Mouse (Mus musculus) testis, adult 2 months (tissue): ENCODE data around the gene Col1a1. TPM values are rescaled to one million over a fixed set of nuclear protein-coding genes. Genes with fewer than 3 reads are reported as not detected.

ENCODE experiments used
- H3K27ac ChIP-seq: fragments of 200-500 bp; 2 replicates; pipeline ENCODE4 v1.5.1; 2012; ENCODE audit warnings: low read depth, low read length; ENCODE audit not compliant: control insufficient read depth, insufficient read depth
- H3K27me3 ChIP-seq: fragments of 200-500 bp; 2 replicates; pipeline ENCODE4 v1.6.1; 2012; ENCODE audit warnings: mild to moderate bottlenecking, low read length, moderate library complexity; ENCODE audit not compliant: control insufficient read depth, insufficient read depth
- H3K36me3 ChIP-seq: fragments of 200-500 bp; 2 replicates; pipeline ENCODE4 v1.6.1; 2012; ENCODE audit warnings: mild to moderate bottlenecking, low read length; ENCODE audit not compliant: control insufficient read depth, insufficient read depth
- H3K4me1 ChIP-seq: fragments of 200-500 bp; 2 replicates; pipeline ENCODE4 v1.6.1; 2012; ENCODE audit warnings: low read length; ENCODE audit not compliant: control insufficient read depth, insufficient read depth
- H3K4me3 ChIP-seq: fragments of 200-500 bp; 2 replicates; pipeline ENCODE4 v1.5.1; 2012; ENCODE audit warnings: low read depth, mild to moderate bottlenecking, low read length, moderate library complexity, mixed read lengths; ENCODE audit not compliant: control insufficient read depth
- CTCF ChIP-seq: fragments of 200-500 bp; IDR thresholded peaks from 2 replicates; pipeline ENCODE4 v1.5.1; 2012; ENCODE audit warnings: low read depth, mild to moderate bottlenecking, inconsistent platforms, low read length, moderate library complexity; ENCODE audit not compliant: control insufficient read depth, insufficient read depth, insufficient replicate concordance
- POLR2A ChIP-seq: fragments of 200-500 bp; IDR thresholded peaks from 2 replicates; pipeline ENCODE4 v1.6.1; 2012; ENCODE audit warnings: low read depth, mild to moderate bottlenecking, inconsistent platforms, low read length, moderate library complexity; ENCODE audit not compliant: control insufficient read depth
- polyA plus RNA-seq: library from polyadenylated mRNA; depleted of rRNA; stranded (reverse); fragments of >200 nt; gene quantifications from 2 replicates; pipeline ENCODE4 v1.2.3, GENCODE M21; 2012

The Col1a1 gene
- polyA plus RNA-seq, 1 experiment = 14.3 TPM

DNA sequence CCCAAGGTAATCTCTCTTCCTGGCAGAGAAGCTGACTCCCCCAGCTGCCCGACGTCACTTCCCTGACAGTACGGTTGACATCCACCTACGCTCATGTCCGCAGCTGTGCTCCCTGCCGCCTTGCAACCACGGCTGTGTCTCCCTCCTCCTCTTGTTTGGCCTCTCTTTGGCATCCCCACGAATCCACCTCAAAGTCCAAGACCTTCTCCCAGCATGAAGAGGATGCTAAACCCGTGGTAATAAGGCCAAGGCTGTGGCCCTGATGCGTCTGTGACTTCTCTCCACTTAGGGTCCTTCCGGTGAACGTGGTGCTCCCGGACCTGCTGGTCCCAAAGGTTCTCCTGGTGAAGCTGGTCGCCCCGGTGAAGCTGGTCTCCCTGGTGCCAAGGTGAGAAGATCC, 7.0 kb downstream of the Col1a1 start:
- Histone ChIP-seq H3K36me3 (no peaks in the 10 kb centered on the region), H3K27ac (no peak overlapping the region; the same call in 1 of the 2 replicates), H3K4me3 (no peak overlapping the region), H3K27me3 (no peaks in the 10 kb centered on the region), H3K4me1 (peaks cover 3% of the 10 kb centered on the region)
- no peak for TF ChIP-seq POLR2A
- TF ChIP-seq CTCF = no peak

DNA sequence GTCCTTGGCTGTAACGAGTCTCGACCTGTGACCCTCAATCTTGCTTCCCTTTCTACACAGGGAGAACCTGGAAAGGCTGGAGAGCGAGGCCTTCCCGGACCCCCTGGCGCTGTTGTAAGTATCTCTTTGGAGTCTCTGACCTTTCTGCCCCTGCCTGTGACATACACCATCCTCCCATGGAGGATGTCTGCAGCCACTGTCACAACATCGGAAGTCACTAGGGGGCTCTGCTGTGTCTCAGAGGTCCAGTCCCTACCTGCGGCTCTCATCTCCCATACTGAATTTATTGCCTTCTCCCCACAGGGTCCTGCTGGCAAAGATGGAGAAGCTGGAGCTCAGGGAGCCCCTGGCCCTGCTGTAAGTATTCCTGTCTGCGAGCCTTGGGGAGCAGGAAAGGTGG, 8.3 kb downstream of the Col1a1 start:
- Histone ChIP-seq H3K36me3 (no peaks in the 10 kb centered on the region), H3K4me1 (no peaks in the 10 kb centered on the region), H3K27ac (no peak overlapping the region), H3K27me3 (no peaks in the 10 kb centered on the region), H3K4me3 (no peak overlapping the region)
- TF ChIP-seq CTCF (no peak), POLR2A (no peak)

- H3K27me3 ChIP-seq = no peaks in the 10 kb centered on the region
- no peak overlapping the region for H3K27ac ChIP-seq
- no peak for TF ChIP-seq CTCF
- TF ChIP-seq POLR2A = no peak
- H3K36me3 ChIP-seq = no peaks in the 10 kb centered on the region
- no peaks in the 10 kb centered on the region for H3K4me1 ChIP-seq
- H3K4me3 ChIP-seq = no peak overlapping the region
These were observed 9.2 kb downstream of the Col1a1 start for GRCm38 (mm10) chr11:94945236-94945635.

DNA sequence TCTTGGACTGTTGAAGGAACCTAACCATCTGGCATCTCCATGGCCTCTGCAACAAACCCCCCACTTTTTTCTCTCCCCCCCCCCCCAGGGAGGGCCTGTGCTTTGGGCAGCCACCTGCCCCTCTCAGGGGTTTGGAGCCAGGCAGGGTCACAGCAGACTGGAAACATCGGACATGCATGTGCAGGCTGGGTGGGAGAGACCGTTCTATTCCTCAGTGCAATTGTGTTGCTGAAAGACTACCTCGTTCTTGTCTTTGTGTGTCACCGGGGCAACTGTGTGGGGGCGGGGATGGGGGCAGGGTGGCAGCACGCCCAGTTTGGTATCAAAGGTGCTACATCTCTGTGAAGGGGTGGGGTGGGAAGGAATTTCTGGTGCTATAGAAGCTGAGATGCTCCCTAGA, 16.1 kb downstream of the Col1a1 start:
- Histone ChIP-seq H3K27ac (no peak overlapping the region), H3K36me3 (no peaks in the 10 kb centered on the region)

DNA sequence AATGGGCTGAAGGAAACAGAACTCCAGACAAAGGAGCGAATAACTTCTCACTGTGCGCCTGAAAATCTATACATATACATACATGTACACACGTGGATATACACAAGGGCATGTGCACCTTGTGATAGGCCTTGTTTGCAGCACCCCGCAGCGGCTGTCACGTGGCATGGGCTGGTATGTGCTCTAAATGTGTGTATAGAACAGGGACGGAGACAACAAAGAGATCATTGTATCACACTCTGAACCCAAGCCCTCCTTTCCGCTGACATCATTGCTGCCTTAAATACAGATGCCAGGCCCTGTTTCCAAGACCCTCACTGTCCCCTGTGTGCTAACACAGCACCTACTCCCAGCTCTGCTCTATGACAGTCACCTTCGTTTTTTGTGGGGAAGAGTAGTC, 19.1 kb downstream of the Col1a1 start:
- Histone ChIP-seq H3K27ac (no peak overlapping the region), H3K4me1 (peaks cover 8% of the 10 kb centered on the region), H3K36me3 (no peaks in the 10 kb centered on the region), H3K4me3 (no peak overlapping the region), H3K27me3 (no peaks in the 10 kb centered on the region)
- TF ChIP-seq POLR2A (no peak), CTCF (no peak)

More for the DNA sequence above, 16.1 kb downstream of the Col1a1 start:
- Histone ChIP-seq H3K4me1 (no peaks in the 10 kb centered on the region; the same call in 1 of the 2 replicates), H3K27me3 (no peaks in the 10 kb centered on the region), H3K4me3 (no peak overlapping the region)
- no peak for TF ChIP-seq CTCF
- TF ChIP-seq POLR2A = no peak

GRCm38 (mm10) chr11:94957693-94958064, 21.7 kb downstream of the Col1a1 start:
- TF ChIP-seq POLR2A (no peak), CTCF (no peak)
- H3K27ac ChIP-seq = no peak overlapping the region
- no peaks in the 10 kb centered on the region for H3K27me3 ChIP-seq
- peak overlapping the region; percentile 30 for H3K4me3 ChIP-seq
- H3K4me1 ChIP-seq = peaks cover 9% of the 10 kb centered on the region
- H3K36me3 ChIP-seq = no peaks in the 10 kb centered on the region

- peak overlapping the region; percentile 30 for H3K4me3 ChIP-seq
- TF ChIP-seq CTCF = no peak
- TF ChIP-seq POLR2A = no peak
- H3K27ac ChIP-seq = no peak overlapping the region
- H3K36me3 ChIP-seq = no peaks in the 10 kb centered on the region
- peaks cover 12% of the 10 kb centered on the region for H3K4me1 ChIP-seq
- no peaks in the 10 kb centered on the region for H3K27me3 ChIP-seq
These were observed 22.2 kb downstream of the Col1a1 start for GRCm38 (mm10) chr11:94958065-94958858.
